Mouse (Mus musculus) T-helper 1 cell (primary cell): ENCODE data around the gene Cd52.

Experiments used
- in situ Hi-C: fragments of 300-600 bp; cut with MboI, MseI; formaldehyde crosslinking; loops from one replicate; pipeline ENCODE4 v1.15.1; 2025; ENCODE audit warnings: high pct_unique_total_duplicates

Cd52 gene

DNA sequence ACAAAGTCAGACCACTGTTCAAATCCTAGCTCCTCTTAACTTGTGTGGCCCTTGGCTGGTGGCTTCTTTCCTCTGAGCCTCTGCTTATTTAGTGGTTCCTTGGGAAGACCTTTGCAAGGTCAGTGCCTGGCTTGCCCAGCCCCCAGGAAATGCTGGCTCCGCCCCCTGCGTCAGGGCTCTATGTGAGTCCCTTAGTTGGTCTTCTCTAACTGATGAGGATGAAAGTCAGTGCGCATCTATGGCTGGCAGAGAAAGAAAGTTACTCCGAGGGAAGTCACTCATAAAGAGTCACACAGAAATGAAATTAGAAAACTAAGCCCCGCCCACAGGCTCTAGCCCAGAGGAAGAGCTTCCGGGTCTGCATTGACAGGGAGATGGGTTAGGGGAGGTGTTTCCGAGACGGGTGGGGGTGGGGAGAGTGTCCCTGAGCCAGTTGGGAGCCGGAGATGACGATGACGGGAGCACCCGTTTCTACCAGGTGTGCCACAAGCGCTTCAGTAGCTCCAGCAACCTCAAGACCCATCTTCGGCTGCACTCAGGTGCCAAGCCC, 36.6 kb downstream of the Cd52 start:
- in situ Hi-C loops: no loop called here

- in situ Hi-C loops: no loop called here
Measured at GRCm38 (mm10) chr4:134053538-134053937, 41.3 kb downstream of the Cd52 start, which contains the start of gene Zfp683. Zfp683 (plus strand) TSS chr4:134053838.

DNA sequence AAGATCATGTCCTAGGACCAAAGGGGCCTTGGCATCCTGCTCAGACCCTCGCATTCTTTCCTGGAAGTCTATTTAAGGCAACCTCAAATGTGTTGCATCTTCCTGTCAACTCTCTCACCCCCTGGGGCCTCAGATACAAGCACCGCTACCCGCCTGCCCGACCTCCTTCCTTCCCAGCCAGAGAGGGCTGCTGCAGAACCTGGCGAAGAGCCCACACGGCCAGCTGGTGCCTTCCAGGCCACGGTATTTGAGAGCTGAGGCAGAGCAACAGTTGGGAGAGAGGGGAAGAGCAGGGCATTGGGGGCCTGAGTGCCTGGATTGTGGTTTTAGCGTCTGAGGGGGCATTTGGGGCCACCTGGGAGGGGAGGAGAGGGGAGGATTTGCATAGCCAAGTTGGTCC, 42.3 kb downstream of the Cd52 start:
- in situ Hi-C loops: no loop called here

DNA sequence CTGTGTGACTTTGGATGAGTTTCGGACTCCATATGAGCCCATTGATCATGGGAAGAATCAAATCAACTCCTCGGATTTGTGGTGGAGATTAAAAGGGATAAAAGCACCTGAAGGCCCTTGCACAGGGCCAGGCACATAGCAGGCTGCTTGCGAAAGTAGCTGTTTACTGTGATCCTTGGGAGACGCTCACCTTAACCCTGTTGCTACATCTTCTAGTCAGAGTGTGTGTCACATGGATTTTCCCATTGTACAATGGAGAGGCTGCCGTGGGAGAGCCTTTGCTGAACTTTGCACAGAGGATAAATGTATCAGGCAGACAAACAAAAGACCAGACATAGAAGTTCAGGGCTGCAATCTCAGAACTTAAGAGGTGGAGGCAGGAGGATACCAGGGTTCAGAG, 43.0 kb downstream of the Cd52 start:
- in situ Hi-C loops: no loop called here

DNA sequence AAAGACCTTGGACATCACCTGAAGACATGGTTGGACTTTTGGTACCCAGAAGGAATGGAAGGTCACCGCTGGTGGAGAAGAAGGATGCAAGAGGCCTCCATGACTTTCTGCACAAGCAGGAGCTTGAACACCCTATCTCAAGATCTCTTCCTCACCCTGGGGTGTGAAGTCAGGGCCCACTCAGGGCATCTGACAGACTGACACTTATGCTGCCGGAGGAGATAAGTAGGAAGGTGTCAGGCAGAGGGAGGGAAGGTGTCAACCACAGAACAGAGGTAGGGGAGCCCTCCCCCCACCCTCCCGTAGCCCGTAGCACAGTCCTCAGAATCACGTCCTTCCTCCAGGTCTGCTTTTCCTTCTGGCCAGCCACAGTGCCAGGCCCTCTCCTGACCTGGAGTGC, 47.2 kb downstream of the Cd52 start:
- in situ Hi-C loops: no loop called here

- in situ Hi-C loops: no loop called here
Measured at GRCm38 (mm10) chr4:134043041-134043440, 51.8 kb downstream of the Cd52 start.

- in situ Hi-C loops: no loop called here
Measured at GRCm38 (mm10) chr4:134041317-134042123, 53.4 kb downstream of the Cd52 start.

GRCm38 (mm10) chr4:134035953-134036352, 58.9 kb downstream of the Cd52 start:
- in situ Hi-C loops: loop anchor here (5.0 kb wide), 1 partner anchor 56 kb away; no protein-coding TSS in a partner anchor
